Mouse (Mus musculus): Measurements from ENCODE around the gene Ttbk1. TPM values are rescaled to one million over a fixed set of nuclear protein-coding genes. Genes with fewer than 3 reads are reported as not detected.

Gene Ttbk1
- total RNA-seq, 2 experiments from 2014 or later: 0.60 to 1.2 TPM

- DNase-seq (ENCODE audit: low spot score in 2 of 2): no peak
Observed at GRCm38 (mm10) chr17:46483561-46484001, 3.9 kb downstream of the Ttbk1 start.

- no peak for DNase-seq (ENCODE audit: low spot score in 2 of 2)
Observed at GRCm38 (mm10) chr17:46477286-46477685, 10.2 kb downstream of the Ttbk1 start.

- DNase-seq (ENCODE audit: low spot score in 2 of 2): no peak
Observed at GRCm38 (mm10) chr17:46476601-46477000, 10.9 kb downstream of the Ttbk1 start.

GRCm38 (mm10) chr17:46467830-46468229, 19.6 kb downstream of the Ttbk1 start:
- DNase-seq (ENCODE audit: low spot score in 2 of 2): no peak

- no peak for DNase-seq (ENCODE audit: low spot score in 2 of 2)
Observed at GRCm38 (mm10) chr17:46462226-46462625, 25.2 kb downstream of the Ttbk1 start.

GRCm38 (mm10) chr17:46461347-46461746, 26.1 kb downstream of the Ttbk1 start:
- no peak for DNase-seq (ENCODE audit: low spot score in 2 of 2)

GRCm38 (mm10) chr17:46460673-46461072, 26.8 kb downstream of the Ttbk1 start:
- no peak for DNase-seq (ENCODE audit: low spot score in 2 of 2)

- no peak for DNase-seq (ENCODE audit: low spot score in 2 of 2)
Observed at GRCm38 (mm10) chr17:46458439-46458838, 29.0 kb downstream of the Ttbk1 start.

GRCm38 (mm10) chr17:46457791-46458190, 29.7 kb downstream of the Ttbk1 start:
- no peak for DNase-seq (ENCODE audit: low spot score in 2 of 2)

GRCm38 (mm10) chr17:46455110-46455691, 32.3 kb downstream of the Ttbk1 start:
- no peak for DNase-seq (ENCODE audit: low spot score in 2 of 2)

- no peak for DNase-seq (ENCODE audit: low spot score in 2 of 2)
Observed at GRCm38 (mm10) chr17:46454539-46454938, 32.9 kb downstream of the Ttbk1 start.

GRCm38 (mm10) chr17:46453970-46454411, 33.5 kb downstream of the Ttbk1 start:
- no peak for DNase-seq (ENCODE audit: low spot score in 2 of 2)

- DNase-seq (ENCODE audit: low spot score in 2 of 2): no peak
Observed at GRCm38 (mm10) chr17:46453302-46453948, 34.0 kb downstream of the Ttbk1 start.

- DNase-seq (ENCODE audit: low spot score in 2 of 2): no peak
Observed at GRCm38 (mm10) chr17:46452683-46453082, 34.8 kb downstream of the Ttbk1 start.

- DNase-seq (ENCODE audit: low spot score in 2 of 2): no peak
Observed at GRCm38 (mm10) chr17:46446264-46446663, 41.2 kb downstream of the Ttbk1 start.

- no peak for DNase-seq (ENCODE audit: low spot score in 2 of 2)
Observed at GRCm38 (mm10) chr17:46444839-46445579, 42.5 kb downstream of the Ttbk1 start.

GRCm38 (mm10) chr17:46439176-46439575, 48.3 kb downstream of the Ttbk1 start:
- DNase-seq (ENCODE audit: low spot score in 2 of 2): no peak

- no peak for DNase-seq (ENCODE audit: low spot score in 2 of 2)
Observed at GRCm38 (mm10) chr17:46438298-46438873, 49.1 kb downstream of the Ttbk1 start, which contains the start of gene Slc22a7. Gene Slc22a7 (minus strand): TSS chr17:46438457.

GRCm38 (mm10) chr17:46436672-46437366, 50.7 kb downstream of the Ttbk1 start:
- DNase-seq (ENCODE audit: low spot score in 2 of 2): no peak

- no peak for DNase-seq (ENCODE audit: low spot score in 2 of 2)
Observed at GRCm38 (mm10) chr17:46433627-46434026, 53.8 kb downstream of the Ttbk1 start.

GRCm38 (mm10) chr17:46428761-46429414, 58.6 kb downstream of the Ttbk1 start, which contains the start of gene Crip3:
Gene Crip3 (plus strand): TSS chr17:46428926.
- no peak for DNase-seq (ENCODE audit: low spot score in 2 of 2)
